Mouse (Mus musculus): ENCODE measurements around the gene Arsg. TPM values are rescaled to one million over a fixed set of nuclear protein-coding genes. Genes with fewer than 3 reads are reported as not detected.

Gene Arsg
- polyA plus RNA-seq, 1 experiment from 2014 or later = 6.1 TPM

DNA sequence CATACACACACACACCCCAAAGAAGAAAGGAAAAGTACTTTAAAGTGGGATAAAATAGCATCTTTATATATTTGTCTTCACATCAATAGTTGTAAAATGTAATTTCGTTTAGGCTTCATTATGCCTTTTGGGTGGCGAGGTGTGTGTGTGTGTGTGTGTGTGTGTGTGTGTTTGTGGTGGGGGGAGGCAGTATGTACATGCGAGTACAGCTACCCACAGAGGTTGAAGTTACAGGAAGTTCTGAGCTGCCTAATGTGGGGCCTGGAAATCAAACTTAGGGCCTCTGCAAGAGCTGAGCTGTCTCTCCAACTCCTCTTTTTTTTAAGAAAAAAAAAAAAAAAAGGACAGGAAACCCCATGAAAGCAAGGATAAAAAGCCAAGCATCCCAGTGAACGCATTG is 80.7 kb downstream of the Arsg start:
- Histone ChIP-seq H3K36me3 (ENCODE audit: control insufficient read depth, insufficient read depth, low read length) (no peaks in the 10 kb centered on the region), H3K9me3 (ENCODE audit: control insufficient read depth, low read length) (no peaks in the 10 kb centered on the region), H3K4me1 (ENCODE audit: control insufficient read depth, insufficient read depth, low read length) (no peaks in the 10 kb centered on the region), H3K4me2 (replicated peaks; ENCODE audit: low read depth, low read length) (no peak overlapping the region), H3K27me3 (ENCODE audit: control insufficient read depth, insufficient read depth, low read length) (no peaks in the 10 kb centered on the region), H3K4me3 (ENCODE audit: low read length) (no peak overlapping the region), H3K27ac (ENCODE audit: low read depth, low read length) (no peak overlapping the region), H3K9ac (ENCODE audit: low read depth, low read length) (no peak overlapping the region)
- 65% methylated on average over 4 of the region's 4 CpGs for WGBS
- no peak for ATAC-seq (ENCODE audit: low FRiP score, low TSS enrichment)

- 54% methylated on average over 3 of the region's 3 CpGs for WGBS
- no peaks in the 10 kb centered on the region for H3K36me3 ChIP-seq (ENCODE audit: control insufficient read depth, insufficient read depth, low read length)
- H3K9me3 ChIP-seq (ENCODE audit: control insufficient read depth, low read length) = no peaks in the 10 kb centered on the region
- H3K4me2 ChIP-seq (replicated peaks; ENCODE audit: low read depth, low read length) = no peak overlapping the region
- no peak overlapping the region for H3K4me3 ChIP-seq (ENCODE audit: low read length)
- no peak overlapping the region for H3K9ac ChIP-seq (ENCODE audit: low read depth, low read length)
- H3K27ac ChIP-seq (ENCODE audit: low read depth, low read length) = no peak overlapping the region; the same call in 1 of the 2 replicates
- H3K27me3 ChIP-seq (ENCODE audit: control insufficient read depth, insufficient read depth, low read length) = no peaks in the 10 kb centered on the region
- H3K4me1 ChIP-seq (ENCODE audit: control insufficient read depth, insufficient read depth, low read length) = no peaks in the 10 kb centered on the region
- ATAC-seq (ENCODE audit: low FRiP score, low TSS enrichment) = no peak
These were observed 81.3 kb downstream of the Arsg start for GRCm38 (mm10) chr11:109554443-109554842.

DNA sequence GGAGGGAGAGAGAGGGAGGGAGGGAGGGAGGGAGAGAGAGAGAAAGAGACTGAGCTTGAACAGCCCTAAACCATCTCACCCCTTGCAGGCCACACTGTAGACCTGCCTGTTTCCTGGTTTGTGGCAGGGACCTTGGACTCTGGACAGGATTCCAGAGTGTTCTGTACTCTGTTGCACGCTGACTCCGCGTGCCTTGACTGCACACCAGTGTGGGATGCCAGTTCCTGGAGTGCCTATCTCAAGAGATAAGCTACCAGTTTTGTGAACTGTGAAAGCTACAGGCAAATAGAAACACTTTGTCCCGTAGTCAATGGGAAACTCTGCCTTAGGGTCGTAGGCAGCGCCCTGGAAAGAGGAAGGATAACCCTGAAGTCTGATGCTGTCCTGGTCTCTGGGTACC is 83.0 kb downstream of the Arsg start:
- Histone ChIP-seq H3K9ac (ENCODE audit: low read depth, low read length) (no peak overlapping the region), H3K27me3 (ENCODE audit: control insufficient read depth, insufficient read depth, low read length) (no peaks in the 10 kb centered on the region), H3K36me3 (ENCODE audit: control insufficient read depth, insufficient read depth, low read length) (no peaks in the 10 kb centered on the region), H3K4me1 (ENCODE audit: control insufficient read depth, insufficient read depth, low read length) (peaks cover 3% of the 10 kb centered on the region; the same call in 1 of the 2 replicates), H3K27ac (ENCODE audit: low read depth, low read length) (no peak overlapping the region), H3K4me2 (replicated peaks; ENCODE audit: low read depth, low read length) (no peak overlapping the region), H3K4me3 (ENCODE audit: low read length) (no peak overlapping the region), H3K9me3 (ENCODE audit: control insufficient read depth, low read length) (no peaks in the 10 kb centered on the region)
- no peak for ATAC-seq (ENCODE audit: low FRiP score, low TSS enrichment)
- WGBS = 85% methylated on average over 6 of the region's 6 CpGs

GRCm38 (mm10) chr11:109557419-109557818 is 84.2 kb downstream of the Arsg start:
- no peak overlapping the region for H3K4me2 ChIP-seq (replicated peaks; ENCODE audit: low read depth, low read length)
- no peak for ATAC-seq (ENCODE audit: low FRiP score, low TSS enrichment)

DNA sequence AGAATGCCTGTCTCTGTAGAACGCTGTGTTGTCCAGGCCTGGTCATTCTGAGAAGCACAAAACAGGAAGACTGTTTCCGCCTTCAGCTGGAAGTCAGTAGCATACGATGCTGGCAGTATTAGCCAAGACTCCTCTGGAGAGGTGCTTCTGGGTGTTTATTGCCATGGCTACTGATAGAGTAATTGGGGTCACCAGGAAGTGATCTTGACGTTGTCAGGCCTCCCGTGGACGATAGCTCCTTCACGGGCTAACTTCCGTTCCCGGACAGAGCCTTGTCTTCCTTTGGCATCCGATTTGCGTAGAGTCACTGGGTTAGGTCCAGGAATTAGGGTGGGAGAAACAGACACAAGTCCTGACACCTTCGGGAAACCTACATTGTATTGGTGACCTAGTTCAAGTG is 86.1 kb downstream of the Arsg start:
- no peak overlapping the region for H3K27ac ChIP-seq (ENCODE audit: low read depth, low read length)
- no peak overlapping the region for H3K9ac ChIP-seq (ENCODE audit: low read depth, low read length)
- peaks cover 5% of the 10 kb centered on the region; the same call in 1 of the 2 replicates for H3K4me1 ChIP-seq (ENCODE audit: control insufficient read depth, insufficient read depth, low read length)
- no peaks in the 10 kb centered on the region for H3K27me3 ChIP-seq (ENCODE audit: control insufficient read depth, insufficient read depth, low read length)
- no peak overlapping the region for H3K4me2 ChIP-seq (replicated peaks; ENCODE audit: low read depth, low read length)
- WGBS = 77% methylated on average over 12 of the region's 12 CpGs
- ATAC-seq (ENCODE audit: low FRiP score, low TSS enrichment) = no peak
- H3K36me3 ChIP-seq (ENCODE audit: control insufficient read depth, insufficient read depth, low read length) = no peaks in the 10 kb centered on the region
- no peak overlapping the region for H3K4me3 ChIP-seq (ENCODE audit: low read length)
- H3K9me3 ChIP-seq (ENCODE audit: control insufficient read depth, low read length) = no peaks in the 10 kb centered on the region

More at GRCm38 (mm10) chr11:109557419-109557818, 84.2 kb downstream of the Arsg start:
- Histone ChIP-seq H3K4me3 (ENCODE audit: low read length) (no peak overlapping the region), H3K27me3 (ENCODE audit: control insufficient read depth, insufficient read depth, low read length) (no peaks in the 10 kb centered on the region), H3K9me3 (ENCODE audit: control insufficient read depth, low read length) (no peaks in the 10 kb centered on the region), H3K9ac (ENCODE audit: low read depth, low read length) (no peak overlapping the region), H3K27ac (ENCODE audit: low read depth, low read length) (no peak overlapping the region), H3K36me3 (ENCODE audit: control insufficient read depth, insufficient read depth, low read length) (no peaks in the 10 kb centered on the region), H3K4me1 (ENCODE audit: control insufficient read depth, insufficient read depth, low read length) (peaks cover 5% of the 10 kb centered on the region; the same call in 1 of the 2 replicates)
- WGBS = 83% methylated on average over 11 of the region's 11 CpGs

DNA sequence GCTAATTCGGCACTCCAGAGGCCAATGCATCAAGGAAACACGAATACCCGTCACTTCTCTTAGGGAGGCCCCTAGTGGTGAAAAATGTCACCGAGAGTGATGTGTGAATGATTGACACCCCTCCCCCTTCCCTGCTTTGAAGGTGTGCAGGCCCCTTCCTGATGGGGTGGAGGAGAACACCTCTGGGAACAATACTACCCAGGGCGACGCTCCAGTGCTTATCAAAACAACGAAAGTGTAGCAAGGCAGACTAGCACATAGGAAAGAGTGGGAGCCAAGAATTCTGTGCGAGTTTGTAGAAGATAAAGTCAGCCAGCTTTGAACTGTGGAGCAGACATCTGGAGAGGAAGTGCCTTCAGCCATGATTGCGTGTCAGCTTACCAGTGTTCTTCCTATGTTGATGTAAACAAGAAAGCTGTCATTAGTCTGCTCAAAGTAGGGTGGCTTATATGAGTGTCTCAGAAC is 87.7 kb downstream of the Arsg start:
- Histone ChIP-seq H3K9me3 (ENCODE audit: control insufficient read depth, low read length) (no peaks in the 10 kb centered on the region), H3K4me2 (replicated peaks; ENCODE audit: low read depth, low read length) (no peak overlapping the region), H3K4me3 (ENCODE audit: low read length) (no peak overlapping the region), H3K27ac (ENCODE audit: low read depth, low read length) (peak overlapping the region; percentile 9; the same call in 1 of the 2 replicates), H3K4me1 (ENCODE audit: control insufficient read depth, insufficient read depth, low read length) (peaks cover 5% of the 10 kb centered on the region; the same call in 1 of the 2 replicates), H3K36me3 (ENCODE audit: control insufficient read depth, insufficient read depth, low read length) (no peaks in the 10 kb centered on the region), H3K9ac (ENCODE audit: low read depth, low read length) (no peak overlapping the region), H3K27me3 (ENCODE audit: control insufficient read depth, insufficient read depth, low read length) (no peaks in the 10 kb centered on the region)
- WGBS = 12% methylated on average over 9 of the region's 9 CpGs
- peak; percentile 73; the same call in 1 of the 2 replicates for ATAC-seq (ENCODE audit: low FRiP score, low TSS enrichment)

GRCm38 (mm10) chr11:109561445-109561844 is 88.3 kb downstream of the Arsg start:
- ATAC-seq (ENCODE audit: low FRiP score, low TSS enrichment) = no peak
- H3K36me3 ChIP-seq (ENCODE audit: control insufficient read depth, insufficient read depth, low read length) = no peaks in the 10 kb centered on the region
- WGBS = 61% methylated on average over 3 of the region's 3 CpGs
- no peak overlapping the region for H3K4me2 ChIP-seq (replicated peaks; ENCODE audit: low read depth, low read length)
- peaks cover 5% of the 10 kb centered on the region; the same call in 1 of the 2 replicates for H3K4me1 ChIP-seq (ENCODE audit: control insufficient read depth, insufficient read depth, low read length)
- H3K9me3 ChIP-seq (ENCODE audit: control insufficient read depth, low read length) = no peaks in the 10 kb centered on the region
- peak overlapping the region; percentile 9; the same call in 1 of the 2 replicates for H3K27ac ChIP-seq (ENCODE audit: low read depth, low read length)
- H3K27me3 ChIP-seq (ENCODE audit: control insufficient read depth, insufficient read depth, low read length) = no peaks in the 10 kb centered on the region
- no peak overlapping the region for H3K9ac ChIP-seq (ENCODE audit: low read depth, low read length)
- no peak overlapping the region for H3K4me3 ChIP-seq (ENCODE audit: low read length)

- 67% methylated on average over 4 of the region's 4 CpGs for WGBS
- no peak overlapping the region for H3K4me2 ChIP-seq (replicated peaks; ENCODE audit: low read depth, low read length)
- H3K9me3 ChIP-seq (ENCODE audit: control insufficient read depth, low read length) = no peaks in the 10 kb centered on the region
- H3K27ac ChIP-seq (ENCODE audit: low read depth, low read length) = no peak overlapping the region
- H3K4me3 ChIP-seq (ENCODE audit: low read length) = no peak overlapping the region
- no peaks in the 10 kb centered on the region for H3K36me3 ChIP-seq (ENCODE audit: control insufficient read depth, insufficient read depth, low read length)
- no peak overlapping the region for H3K9ac ChIP-seq (ENCODE audit: low read depth, low read length)
- peaks cover 5% of the 10 kb centered on the region; the same call in 1 of the 2 replicates for H3K4me1 ChIP-seq (ENCODE audit: control insufficient read depth, insufficient read depth, low read length)
- ATAC-seq (ENCODE audit: low FRiP score, low TSS enrichment) = no peak
- no peaks in the 10 kb centered on the region for H3K27me3 ChIP-seq (ENCODE audit: control insufficient read depth, insufficient read depth, low read length)
These were observed 90.5 kb downstream of the Arsg start for GRCm38 (mm10) chr11:109563708-109564107.

- no peak overlapping the region for H3K27ac ChIP-seq (ENCODE audit: low read depth, low read length)
- H3K4me1 ChIP-seq (ENCODE audit: control insufficient read depth, insufficient read depth, low read length) = peaks cover 5% of the 10 kb centered on the region; the same call in 1 of the 2 replicates
These were observed 91.5 kb downstream of the Arsg start for GRCm38 (mm10) chr11:109564466-109565214.

More at GRCm38 (mm10) chr11:109564466-109565214, 91.5 kb downstream of the Arsg start:
- H3K36me3 ChIP-seq (ENCODE audit: control insufficient read depth, insufficient read depth, low read length) = no peaks in the 10 kb centered on the region
- no peaks in the 10 kb centered on the region for H3K27me3 ChIP-seq (ENCODE audit: control insufficient read depth, insufficient read depth, low read length)
- WGBS = 84% methylated on average over 15 of the region's 15 CpGs
- no peak overlapping the region for H3K4me3 ChIP-seq (ENCODE audit: low read length)
- H3K4me2 ChIP-seq (replicated peaks; ENCODE audit: low read depth, low read length) = no peak overlapping the region
- no peaks in the 10 kb centered on the region for H3K9me3 ChIP-seq (ENCODE audit: control insufficient read depth, low read length)
- no peak overlapping the region for H3K9ac ChIP-seq (ENCODE audit: low read depth, low read length)
- ATAC-seq (ENCODE audit: low FRiP score, low TSS enrichment) = no peak
